Mouse (Mus musculus): ENCODE measurements around the gene Ruvbl2. TPM values are rescaled to one million over a fixed set of nuclear protein-coding genes. Genes with fewer than 3 reads are reported as not detected.

Gene Ruvbl2
- polyA plus RNA-seq, 1 experiment from 2014 or later = 35.6 TPM

DNA sequence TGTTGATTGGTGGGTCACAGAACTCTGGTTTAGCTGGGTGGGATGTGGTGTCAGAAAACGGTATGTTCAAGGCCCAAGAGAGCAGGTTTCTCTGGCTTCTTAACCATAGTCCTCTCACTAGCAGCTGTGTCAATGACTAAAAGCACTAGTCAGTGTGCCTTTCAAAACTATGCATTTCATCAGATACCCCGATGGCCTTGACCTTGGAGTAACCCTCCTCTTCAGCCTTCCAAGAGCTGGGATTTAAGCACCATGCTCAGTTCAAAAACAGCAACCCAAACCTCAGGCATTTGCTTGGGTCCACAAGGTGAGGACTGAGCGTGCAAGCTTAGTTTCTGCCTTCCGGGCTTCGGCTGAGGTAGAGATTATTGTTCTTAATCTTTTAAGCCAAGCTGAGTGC is 65.5 kb downstream of the Ruvbl2 start:
- Histone ChIP-seq H3K4me3 (ENCODE audit: low read depth, low read length) (no peak overlapping the region), H3K27me3 (replicated peaks; ENCODE audit: control insufficient read depth, insufficient read depth, low read length) (peaks cover 14% of the 10 kb centered on the region), H3K4me1 (replicated peaks; ENCODE audit: control insufficient read depth, insufficient read depth, low read length) (peaks cover 4% of the 10 kb centered on the region; the same call in 1 of the 2 replicates), H3K9ac (ENCODE audit: low read depth, low read length) (no peak overlapping the region), H3K9me3 (ENCODE audit: control insufficient read depth) (no peaks in the 10 kb centered on the region), H3K4me2 (replicated peaks; ENCODE audit: low read depth) (no peak overlapping the region), H3K36me3 (ENCODE audit: control insufficient read depth, insufficient read depth) (peaks cover 26% of the 10 kb centered on the region), H3K27ac (ENCODE audit: low read depth, low read length) (no peak overlapping the region)
- no peak for TF ChIP-seq CTCF (IDR thresholded peaks at IDR 0.05; ENCODE audit: low read depth)
- WGBS = 73% methylated on average over 5 of the region's 5 CpGs
- no peak for ATAC-seq

Small RNA genes within 50 kb of the gene (microRNA-seq; reads per million reads assigned to microRNA genes)
- gene Gm22133 = not detected

Other genes starting within 250 kb of the Ruvbl2 start
- 0.07 TPM in 1 of 2 replicates, not detected in the other for gene Ccdc155, start 233.2 kb downstream of the Ruvbl2 start, polyA plus RNA-seq (2015; fragmentation: Nextera tagmentation; extraction: Ambion mirVana)
- 0.47 and 0.55 TPM in 2 replicates for gene Dkkl1, start 225.9 kb downstream of the Ruvbl2 start, polyA plus RNA-seq (2015; fragmentation: Nextera tagmentation; extraction: Ambion mirVana)
- 18.7 and 20.8 TPM in 2 replicates for gene Tead2, start 222.3 kb downstream of the Ruvbl2 start, polyA plus RNA-seq (2015; fragmentation: Nextera tagmentation; extraction: Ambion mirVana)
- gene Cd37, start 199.0 kb downstream of the Ruvbl2 start, polyA plus RNA-seq (2015; fragmentation: Nextera tagmentation; extraction: Ambion mirVana) = 1.6 and 2.3 TPM in 2 replicates
- not detected in 2 replicates for gene Slc6a16, start 197.0 kb downstream of the Ruvbl2 start, polyA plus RNA-seq (2015; fragmentation: Nextera tagmentation; extraction: Ambion mirVana)
- gene Slc6a21, start 160.6 kb downstream of the Ruvbl2 start, polyA plus RNA-seq (2015; fragmentation: Nextera tagmentation; extraction: Ambion mirVana) = not detected in 2 replicates
- 49.4 and 55.1 TPM in 2 replicates for gene Trpm4, start 104.3 kb downstream of the Ruvbl2 start, polyA plus RNA-seq (2015; fragmentation: Nextera tagmentation; extraction: Ambion mirVana)
- 0.76 and 0.88 TPM in 2 replicates for gene Hrc, start 102.8 kb downstream of the Ruvbl2 start, polyA plus RNA-seq (2015; fragmentation: Nextera tagmentation; extraction: Ambion mirVana)
- gene Ppfia3, start 71.1 kb downstream of the Ruvbl2 start, polyA plus RNA-seq (2015; fragmentation: Nextera tagmentation; extraction: Ambion mirVana) = 24.5 and 24.8 TPM in 2 replicates
- gene Lin7b, start 67.5 kb downstream of the Ruvbl2 start, polyA plus RNA-seq (2015; fragmentation: Nextera tagmentation; extraction: Ambion mirVana) = 3.4 TPM in 2 replicates
- gene Snrnp70, start 42.4 kb downstream of the Ruvbl2 start, polyA plus RNA-seq (2015; fragmentation: Nextera tagmentation; extraction: Ambion mirVana) = 81.3 and 85.5 TPM in 2 replicates
- gene Kcna7, start 32.4 kb downstream of the Ruvbl2 start, polyA plus RNA-seq (2015; fragmentation: Nextera tagmentation; extraction: Ambion mirVana) = 0.07 and 0.08 TPM in 2 replicates
- 2.0 TPM in 2 replicates for gene Ntf5, start 24.4 kb downstream of the Ruvbl2 start, polyA plus RNA-seq (2015; fragmentation: Nextera tagmentation; extraction: Ambion mirVana)
- not detected in 2 replicates for gene Lhb, start 17.3 kb downstream of the Ruvbl2 start, polyA plus RNA-seq (2015; fragmentation: Nextera tagmentation; extraction: Ambion mirVana)
- 10.4 and 10.6 TPM in 2 replicates for gene Gys1, start 3.3 kb downstream of the Ruvbl2 start, polyA plus RNA-seq (2015; fragmentation: Nextera tagmentation; extraction: Ambion mirVana)
- 13,232 and 14,059 TPM in 2 replicates for gene Ftl1, start 21.8 kb upstream of the Ruvbl2 start, polyA plus RNA-seq (2015; fragmentation: Nextera tagmentation; extraction: Ambion mirVana)
- gene Bax, start 28.8 kb upstream of the Ruvbl2 start, polyA plus RNA-seq (2015; fragmentation: Nextera tagmentation; extraction: Ambion mirVana) = 173 and 180 TPM in 2 replicates
- gene Tulp2, start 43.8 kb upstream of the Ruvbl2 start, polyA plus RNA-seq (2015; fragmentation: Nextera tagmentation; extraction: Ambion mirVana) = 0.65 and 0.78 TPM in 2 replicates
- not detected in 2 replicates for gene Gm45808, start 48.7 kb upstream of the Ruvbl2 start, polyA plus RNA-seq (2015; fragmentation: Nextera tagmentation; extraction: Ambion mirVana)
- 1.1 and 1.2 TPM in 2 replicates for gene Dhdh, start 50.7 kb upstream of the Ruvbl2 start, polyA plus RNA-seq (2015; fragmentation: Nextera tagmentation; extraction: Ambion mirVana)
- 199 and 218 TPM in 2 replicates for gene Nucb1, start 72.3 kb upstream of the Ruvbl2 start, polyA plus RNA-seq (2015; fragmentation: Nextera tagmentation; extraction: Ambion mirVana)
- gene Ppp1r15a, start 88.2 kb upstream of the Ruvbl2 start, polyA plus RNA-seq (2015; fragmentation: Nextera tagmentation; extraction: Ambion mirVana) = 7.4 and 9.0 TPM in 2 replicates
- 0.80 and 1.6 TPM in 2 replicates for gene Plekha4, start 88.2 kb upstream of the Ruvbl2 start, polyA plus RNA-seq (2015; fragmentation: Nextera tagmentation; extraction: Ambion mirVana)
- 0.73 and 1.2 TPM in 2 replicates for gene Hsd17b14, start 116.8 kb upstream of the Ruvbl2 start, polyA plus RNA-seq (2015; fragmentation: Nextera tagmentation; extraction: Ambion mirVana)
- gene Bcat2, start 132.1 kb upstream of the Ruvbl2 start, polyA plus RNA-seq (2015; fragmentation: Nextera tagmentation; extraction: Ambion mirVana) = 17.7 and 18.6 TPM in 2 replicates
- not detected in 2 replicates for gene Fgf21, start 177.4 kb upstream of the Ruvbl2 start, polyA plus RNA-seq (2015; fragmentation: Nextera tagmentation; extraction: Ambion mirVana)
- gene Fut1, start 179.2 kb upstream of the Ruvbl2 start, polyA plus RNA-seq (2015; fragmentation: Nextera tagmentation; extraction: Ambion mirVana) = 0.05 and 0.23 TPM in 2 replicates
- gene Izumo1, start 183.7 kb upstream of the Ruvbl2 start, polyA plus RNA-seq (2015; fragmentation: Nextera tagmentation; extraction: Ambion mirVana) = 0.08 TPM in 2 replicates
- 5.7 and 6.1 TPM in 2 replicates for gene Rasip1, start 189.4 kb upstream of the Ruvbl2 start, polyA plus RNA-seq (2015; fragmentation: Nextera tagmentation; extraction: Ambion mirVana)
- 2.8 and 3.7 TPM in 2 replicates for gene Mamstr, start 201.9 kb upstream of the Ruvbl2 start, polyA plus RNA-seq (2015; fragmentation: Nextera tagmentation; extraction: Ambion mirVana)
- 2.9 and 3.6 TPM in 2 replicates for gene Fut2, start 228.3 kb upstream of the Ruvbl2 start, polyA plus RNA-seq (2015; fragmentation: Nextera tagmentation; extraction: Ambion mirVana)
- gene Ntn5, start 245.9 kb upstream of the Ruvbl2 start, polyA plus RNA-seq (2015; fragmentation: Nextera tagmentation; extraction: Ambion mirVana) = 0.10 and 0.20 TPM in 2 replicates